Mouse (Mus musculus) kidney, postnatal 0 days (tissue): ENCODE data around the gene Tra2b. TPM values are rescaled to one million over a fixed set of nuclear protein-coding genes. Genes with fewer than 3 reads are reported as not detected.

ENCODE experiments used
- ATAC-seq: fragments of 200-750 bp; cut with Nextera tagmentation; replicated peaks from 2 replicates; pipeline ENCODE4 v1.8.0; 2017; ENCODE audit warnings: low read depth, moderate number of reproducible peaks, moderate TSS enrichment, moderate library complexity; ENCODE audit not compliant: low FRiP score
- DNase-seq: peaks from one replicate; pipeline ENCODE4 v3.0.0-alpha.2; 2016; ENCODE audit warnings: low spot score
- H3K27ac ChIP-seq: fragments of 300-500 bp; sonication (generic); 2 replicates; pipeline ENCODE4 v1.5.1; 2014; ENCODE audit warnings: mild to moderate bottlenecking
- H3K27me3 ChIP-seq: fragments of 300-500 bp; sonication (generic); 2 replicates; pipeline ENCODE4 v1.6.1; 2014; ENCODE audit warnings: low read length, mixed read lengths; ENCODE audit not compliant: insufficient read depth
- H3K36me3 ChIP-seq: fragments of 300-500 bp; sonication (generic); 2 replicates; pipeline ENCODE4 v1.6.1; 2014; ENCODE audit warnings: low read length, mixed read lengths; ENCODE audit not compliant: insufficient read depth
- H3K4me1 ChIP-seq: fragments of 300-500 bp; sonication (generic); replicated peaks from 2 replicates; pipeline ENCODE4 v1.6.1; 2014; ENCODE audit warnings: antibody characterized with exemption, low read length, mixed read lengths; ENCODE audit not compliant: insufficient read depth
- H3K4me2 ChIP-seq: fragments of 300-500 bp; sonication (generic); 2 replicates; pipeline ENCODE4 v1.6.1; 2014; ENCODE audit warnings: mild to moderate bottlenecking, low read length, moderate library complexity, mixed read lengths
- H3K4me3 ChIP-seq: fragments of 300-500 bp; sonication (generic); replicated peaks from 2 replicates; pipeline ENCODE4 v1.5.1; 2014; ENCODE audit warnings: low read depth, low read length
- H3K9ac ChIP-seq: fragments of 300-500 bp; sonication (generic); 2 replicates; pipeline ENCODE4 v1.6.1; 2014; ENCODE audit warnings: low read depth, low read length
- H3K9me3 ChIP-seq: fragments of 300-500 bp; sonication (generic); replicated peaks from 2 replicates; pipeline ENCODE4 v1.6.1; 2016; ENCODE audit warnings: low read length, inconsistent platforms, mixed read lengths
- CTCF ChIP-seq: IDR thresholded peaks from 2 replicates; pipeline ENCODE4 v1.5.1; 2016; ENCODE audit warnings: antibody characterized with exemption, low read depth, mild to moderate bottlenecking, moderate library complexity
- WGBS: fragments of 180-500 bp; shearing (Covaris S2); extraction: QIAGEN DNeasy Blood & Tissue Kit; methylation state at CpG from one replicate; pipeline ENCODE4 v1.1.7; 2014; 5-methylcytosine and 5-hydroxymethylcytosine counted together
- polyA plus RNA-seq: library from polyadenylated mRNA; unstranded; fragments of >200 nt; fragmentation: Nextera tagmentation; extraction: Ambion mirVana; gene quantifications from 2 replicates; pipeline ENCODE4 v1.2.1, GENCODE M21; 2015

Gene Tra2b
- polyA plus RNA-seq, 1 experiment from 2014 or later, result 242 TPM

DNA sequence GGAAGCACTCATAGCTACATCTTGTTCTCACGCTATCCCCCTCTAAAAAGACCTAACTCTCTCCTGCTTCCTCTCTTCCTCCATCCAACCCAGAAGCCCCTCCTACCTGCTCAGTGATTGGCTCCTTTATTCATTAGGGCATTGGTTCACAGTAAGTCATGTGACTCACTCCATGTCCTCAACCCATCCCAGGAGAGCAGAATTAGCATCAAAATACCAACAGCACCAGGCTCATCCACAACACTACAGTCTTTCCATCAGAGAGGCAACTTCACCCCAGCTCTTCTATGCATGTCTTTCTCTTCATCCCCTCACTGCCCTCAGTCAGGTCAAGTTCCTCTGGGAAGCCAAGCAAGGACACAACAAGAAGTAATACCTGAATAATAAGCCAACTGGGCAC lies 65.3 kb downstream of the Tra2b start:
- no peaks in the 10 kb centered on the region for H3K9me3 ChIP-seq
- H3K4me3 ChIP-seq, result no peak overlapping the region
- no peak overlapping the region for H3K27ac ChIP-seq
- no peak for TF ChIP-seq CTCF
- no peaks in the 10 kb centered on the region for H3K4me1 ChIP-seq
- no peak for DNase-seq
- H3K36me3 ChIP-seq, result no peaks in the 10 kb centered on the region
- WGBS, result 48% methylated on average over 1 of the region's 1 CpGs
- no peak overlapping the region for H3K9ac ChIP-seq
- H3K27me3 ChIP-seq, result no peaks in the 10 kb centered on the region
- ATAC-seq, result no peak
- H3K4me2 ChIP-seq, result no peak overlapping the region

Other genes starting within 250 kb of the Tra2b start
- gene Igf2bp2, start 102.7 kb downstream of the Tra2b start, polyA plus RNA-seq, result 34.8 and 35.0 TPM in 2 replicates
- 45.8 and 46.7 TPM in 2 replicates for gene Etv5, start 173.7 kb upstream of the Tra2b start, polyA plus RNA-seq